Mouse (Mus musculus): ENCODE measurements around the gene Tmem140. TPM values are rescaled to one million over a fixed set of nuclear protein-coding genes. Genes with fewer than 3 reads are reported as not detected.

Gene Tmem140
- total RNA-seq, 2 experiments from 2014 or later = 34.9 to 38.0 TPM

GRCm38 (mm10) chr6:34874101-34874921, 11.4 kb downstream of the Tmem140 start:
- peak; percentile 77 to 83 for DNase-seq

GRCm38 (mm10) chr6:34875268-34875761, 12.4 kb downstream of the Tmem140 start:
- DNase-seq = peak; percentile 48 to 67
- intact Hi-C loops (cut with DNase I) = loop anchor here (5.0 kb wide), 3 partner anchors 37 to 363 kb away; partner anchors contain the start of gene Wdr91

More at GRCm38 (mm10) chr6:34874101-34874921, 11.4 kb downstream of the Tmem140 start:
- intact Hi-C loops (cut with DNase I) = no loop called here

- DNase-seq = no peak
- intact Hi-C loops (cut with DNase I) = loop anchor here (5.0 kb wide), 3 partner anchors 36 to 364 kb away; partner anchors contain the start of gene Wdr91
Observed at GRCm38 (mm10) chr6:34875966-34876834, 13.3 kb downstream of the Tmem140 start.

GRCm38 (mm10) chr6:34876835-34877156, 13.8 kb downstream of the Tmem140 start:
- DNase-seq = no peak
- intact Hi-C loops (cut with DNase I) = loop anchor here (1.0 to 5.0 kb wide), 4 partner anchors 13 to 364 kb away; partner anchors contain the start of genes Tmem140 and Wdr91

- peak; percentile 93 for DNase-seq
- intact Hi-C loops (cut with DNase I) = loop anchor here (1.0 to 5.0 kb wide), 5 partner anchors 14 to 365 kb away; partner anchors contain the start of genes Agbl3, Tmem140 and Wdr91
Observed at GRCm38 (mm10) chr6:34877509-34878321, 14.8 kb downstream of the Tmem140 start, which contains the start of gene Cyren. Gene Cyren (minus strand): TSS chr6:34878060.

- intact Hi-C loops (cut with DNase I) = loop anchor here (5.0 kb wide), 3 partner anchors 33 to 367 kb away; partner anchors contain the start of gene Wdr91
- DNase-seq = no peak
Observed at GRCm38 (mm10) chr6:34879101-34879740, 16.3 kb downstream of the Tmem140 start.

- peak in 1 of 2 experiments; percentile 41 for DNase-seq
- intact Hi-C loops (cut with DNase I) = loop anchor here (5.0 kb wide), 3 partner anchors 32 to 368 kb away; partner anchors contain the start of gene Wdr91
Observed at GRCm38 (mm10) chr6:34879911-34880475, 17.0 kb downstream of the Tmem140 start.

- DNase-seq = no peak
- intact Hi-C loops (cut with DNase I) = no loop called here
Observed at GRCm38 (mm10) chr6:34884724-34885123, 21.8 kb downstream of the Tmem140 start.

- DNase-seq = no peak
- intact Hi-C loops (cut with DNase I) = no loop called here
Observed at GRCm38 (mm10) chr6:34887131-34887850, 24.3 kb downstream of the Tmem140 start.

- intact Hi-C loops (cut with DNase I) = no loop called here
- no peak for DNase-seq
Observed at GRCm38 (mm10) chr6:34889185-34889584, 26.2 kb downstream of the Tmem140 start.

GRCm38 (mm10) chr6:34895569-34895968, 32.6 kb downstream of the Tmem140 start:
- no peak for DNase-seq
- intact Hi-C loops (cut with DNase I) = no loop called here

GRCm38 (mm10) chr6:34896168-34896780, 33.3 kb downstream of the Tmem140 start:
- intact Hi-C loops (cut with DNase I) = no loop called here
- DNase-seq = no peak

- intact Hi-C loops (cut with DNase I) = no loop called here
- no peak for DNase-seq
Observed at GRCm38 (mm10) chr6:34899127-34899526, 36.2 kb downstream of the Tmem140 start.

- intact Hi-C loops (cut with DNase I) = no loop called here
- no peak for DNase-seq
Observed at GRCm38 (mm10) chr6:34900990-34901389, 38.0 kb downstream of the Tmem140 start.

GRCm38 (mm10) chr6:34901911-34902444, 39.0 kb downstream of the Tmem140 start:
- no peak for DNase-seq
- intact Hi-C loops (cut with DNase I) = no loop called here

- no peak for DNase-seq
- intact Hi-C loops (cut with DNase I) = no loop called here
Observed at GRCm38 (mm10) chr6:34902578-34902977, 39.6 kb downstream of the Tmem140 start.

GRCm38 (mm10) chr6:34903441-34903840, 40.5 kb downstream of the Tmem140 start:
- no peak for DNase-seq
- intact Hi-C loops (cut with DNase I) = no loop called here

GRCm38 (mm10) chr6:34903851-34904250, 40.9 kb downstream of the Tmem140 start:
- DNase-seq = no peak
- intact Hi-C loops (cut with DNase I) = no loop called here
